ENCODE assay signal across 15 mouse cellular contexts in the genomic region with DNA sequence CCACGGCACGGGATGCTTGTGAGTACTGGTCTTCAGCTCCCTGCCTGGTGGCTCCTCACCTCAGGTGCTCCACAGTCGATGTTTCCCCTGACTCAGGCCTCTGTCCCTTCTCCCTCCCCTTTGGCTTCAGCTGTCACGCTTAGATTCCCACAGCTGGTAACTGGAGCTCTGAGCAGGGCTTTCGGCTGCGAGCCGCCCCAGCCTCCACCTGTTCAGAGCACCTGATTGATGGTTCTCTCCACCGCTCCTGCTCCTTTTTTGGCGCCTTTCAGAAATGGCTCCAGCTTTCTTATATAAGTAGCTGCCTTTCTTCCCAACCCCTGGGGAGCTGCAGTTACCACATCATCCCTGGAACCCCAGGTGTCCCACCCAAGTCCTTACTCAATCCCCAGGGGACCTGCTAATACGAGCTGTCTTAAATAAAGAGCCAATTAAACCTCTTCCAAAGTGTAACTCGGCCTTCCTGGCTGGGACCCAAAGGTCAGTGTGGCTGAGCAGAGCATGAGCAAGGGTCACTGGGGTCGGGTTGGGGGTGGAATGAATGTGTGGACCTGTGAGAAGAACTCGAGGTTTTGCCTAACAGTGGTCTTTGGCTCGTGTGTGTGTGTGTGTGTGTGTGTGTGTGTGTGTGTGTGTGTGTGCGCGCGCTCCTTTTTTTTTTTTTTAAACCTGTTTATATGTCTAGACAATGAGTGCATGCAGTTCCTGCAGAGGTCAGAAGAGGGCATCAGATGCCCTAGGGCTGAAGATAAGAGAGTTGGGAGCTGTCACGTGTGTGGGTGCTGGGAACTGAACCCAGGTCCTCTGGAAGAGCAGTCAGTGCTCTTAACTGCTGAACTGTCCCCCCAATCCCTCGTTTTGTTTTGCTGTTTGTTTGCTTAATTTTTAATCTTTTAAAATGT. TPM values are rescaled to one million over a fixed set of nuclear protein-coding genes. Genes with fewer than 3 reads are reported as not detected.
DNase-seq lines count a peak whose midpoint lies in the region; ATAC-seq lines count a peak whose summit lies in the region.
"Had no signal": no experiment of that assay in that cellular context is flagged by ENCODE, and none has a peak within 500 bp of the region (broad histone marks: within the 10 kb centered on the region; RNA-seq: fewer than 3 reads in every experiment).

No protein-coding gene starts in this region.

- intact Hi-C loops in left cerebral cortex, postnatal 4 days (cut with DNase I), result no loop called here

- no peaks in the 10 kb centered on the region for H3K9me3 ChIP-seq in lung, embryonic 16.5 days (ENCODE audit: control insufficient read depth, low read length)
- H3K9me3 ChIP-seq in embryonic facial prominence, embryonic 15.5 days (replicated peaks), result no peaks in the 10 kb centered on the region
- H3K9me3 ChIP-seq in kidney, embryonic 15.5 days (replicated peaks), result no peaks in the 10 kb centered on the region
- no peaks in the 10 kb centered on the region for H3K9me3 ChIP-seq in forebrain, embryonic 14.5 days (replicated peaks; ENCODE audit: control insufficient read depth, low read length)

- no peaks in the 10 kb centered on the region for H3K27me3 ChIP-seq in lung, embryonic 16.5 days (ENCODE audit: control insufficient read depth, insufficient read depth, low read depth, low read length)
- no peaks in the 10 kb centered on the region for H3K27me3 ChIP-seq in embryonic facial prominence, embryonic 15.5 days
- H3K27me3 ChIP-seq in kidney, embryonic 15.5 days, result no peaks in the 10 kb centered on the region
- H3K27me3 ChIP-seq in forebrain, embryonic 14.5 days (replicated peaks; ENCODE audit: control insufficient read depth, insufficient read depth, low read length), result no peaks in the 10 kb centered on the region
- H3K27me3 ChIP-seq: CH12.LX had no signal

- H3K4me1 ChIP-seq in lung, embryonic 16.5 days (replicated peaks; ENCODE audit: control insufficient read depth, insufficient read depth, low read length), result no peaks in the 10 kb centered on the region
- H3K4me1 ChIP-seq in embryonic facial prominence, embryonic 15.5 days, result no peaks in the 10 kb centered on the region
- peaks cover 8% of the 10 kb centered on the region; the same call in 1 of the 2 replicates for H3K4me1 ChIP-seq in kidney, embryonic 15.5 days
- H3K4me1 ChIP-seq in forebrain, embryonic 14.5 days (ENCODE audit: control insufficient read depth, insufficient read depth, low read length), result no peaks in the 10 kb centered on the region
- H3K4me1 ChIP-seq: hindbrain, embryonic 10.5 days had no signal

- no peaks in the 10 kb centered on the region for H3K36me3 ChIP-seq in lung, embryonic 16.5 days (ENCODE audit: control insufficient read depth, insufficient read depth, low read length)
- H3K36me3 ChIP-seq in embryonic facial prominence, embryonic 15.5 days, result no peaks in the 10 kb centered on the region
- H3K36me3 ChIP-seq in kidney, embryonic 15.5 days, result peaks cover 2% of the 10 kb centered on the region
- no peaks in the 10 kb centered on the region; the same call in 1 of the 2 replicates for H3K36me3 ChIP-seq in forebrain, embryonic 14.5 days (ENCODE audit: control insufficient read depth, insufficient read depth, low read length)
- H3K36me3 ChIP-seq: hindbrain, embryonic 10.5 days had no signal

- no peak for DNase-seq in lung, adult 18-20 months
- DNase-seq in mesoderm, embryonic 11.5 days (ENCODE audit: low read depth, low spot score), result peak; percentile 49
- no peak for DNase-seq in forebrain, embryonic 14.5 days (ENCODE audit: low spot score)
- no peak for DNase-seq in left cerebral cortex, postnatal 4 days
- DNase-seq in cerebellum, postnatal 14 days, result no peak
- DNase-seq: right cerebral cortex, postnatal 25 days; thymus, postnatal 36 days had no signal

- 39% methylated on average over 16 of the region's 19 CpGs for WGBS in lung, embryonic 16.5 days
- 61% methylated on average over 19 of the region's 19 CpGs for WGBS in embryonic facial prominence, embryonic 15.5 days
- 43% methylated on average over 19 of the region's 19 CpGs for WGBS in kidney, embryonic 15.5 days
- 62% methylated on average over 16 of the region's 19 CpGs for WGBS in forebrain, embryonic 14.5 days

- no peak overlapping the region for H3K4me2 ChIP-seq in lung, embryonic 16.5 days (ENCODE audit: low read depth, low read length)
- H3K4me2 ChIP-seq in embryonic facial prominence, embryonic 15.5 days (replicated peaks), result no peak overlapping the region
- H3K4me2 ChIP-seq in kidney, embryonic 15.5 days, result peak overlapping the region; percentile 20; the same call in 1 of the 2 replicates
- H3K4me2 ChIP-seq in forebrain, embryonic 14.5 days (ENCODE audit: low read length), result no peak overlapping the region

- H3K9ac ChIP-seq in lung, embryonic 16.5 days (ENCODE audit: low read length), result no peak overlapping the region
- no peak overlapping the region for H3K9ac ChIP-seq in embryonic facial prominence, embryonic 15.5 days
- no peak overlapping the region for H3K9ac ChIP-seq in kidney, embryonic 15.5 days
- H3K9ac ChIP-seq in forebrain, embryonic 14.5 days (ENCODE audit: low read length), result no peak overlapping the region

- H3K27ac ChIP-seq in lung, embryonic 16.5 days (ENCODE audit: low read length), result no peak overlapping the region
- H3K27ac ChIP-seq in embryonic facial prominence, embryonic 15.5 days (replicated peaks), result no peak overlapping the region
- peak overlapping the region; percentile 75 for H3K27ac ChIP-seq in kidney, embryonic 15.5 days
- no peak overlapping the region for H3K27ac ChIP-seq in forebrain, embryonic 14.5 days (ENCODE audit: low read depth, low read length)
- H3K27ac ChIP-seq: hindbrain, embryonic 10.5 days; left cerebral cortex, adult 2 months; macrophage had no signal

- no peak overlapping the region for H3K4me3 ChIP-seq in lung, embryonic 16.5 days (ENCODE audit: low read length)
- no peak overlapping the region for H3K4me3 ChIP-seq in embryonic facial prominence, embryonic 15.5 days (replicated peaks)
- H3K4me3 ChIP-seq in kidney, embryonic 15.5 days (replicated peaks), result no peak overlapping the region; the same call in 1 of the 2 replicates
- no peak overlapping the region for H3K4me3 ChIP-seq in forebrain, embryonic 14.5 days (ENCODE audit: low read depth, low read length)
- H3K4me3 ChIP-seq: hindbrain, embryonic 10.5 days; left cerebral cortex, adult 2 months had no signal

- peak; percentile 5; the same call in 1 of the 2 replicates for ATAC-seq in lung, embryonic 16.5 days (ENCODE audit: low read depth)
- peak; percentile 63 for ATAC-seq in embryonic facial prominence, embryonic 15.5 days (ENCODE audit: insufficient number of reproducible peaks, low FRiP score, low TSS enrichment, low read depth)
- ATAC-seq in kidney, embryonic 15.5 days (replicated peaks; ENCODE audit: low FRiP score), result peak; percentile 94
- ATAC-seq in forebrain, embryonic 14.5 days, result no peak
- ATAC-seq: forebrain, embryonic 16.5 days had no signal

RNA-seq across cellular contexts. Expression of gene Dyrk1b, which starts 24.2 kb away (rescaled TPM):
- 12.3 TPM in 2 replicates for polyA plus RNA-seq in lung, embryonic 16.5 days (2015; fragmentation: Nextera tagmentation; extraction: Ambion mirVana)
- 14.9 and 15.2 TPM in 2 replicates for polyA plus RNA-seq in embryonic facial prominence, embryonic 15.5 days (2015; fragmentation: Nextera tagmentation; extraction: Ambion mirVana)
- polyA plus RNA-seq in kidney, embryonic 15.5 days (2015; fragmentation: Nextera tagmentation; extraction: Ambion mirVana), result 14.3 and 15.7 TPM in 2 replicates
- 9.9 and 13.7 TPM in 2 replicates for polyA plus RNA-seq in forebrain, embryonic 14.5 days (2014; fragmentation: Nextera tagmentation; extraction: Ambion mirVana)
- total RNA-seq in left cerebral cortex, postnatal 4 days (2021), result 10 to 100 TPM; 27.9 TPM

RNA-seq across cellular contexts. Expression of gene Fbl, which starts 33.9 kb away (rescaled TPM):
- 69.3 and 84.5 TPM in 2 replicates for polyA plus RNA-seq in lung, embryonic 16.5 days (2015; fragmentation: Nextera tagmentation; extraction: Ambion mirVana)
- 114 and 116 TPM in 2 replicates for polyA plus RNA-seq in embryonic facial prominence, embryonic 15.5 days (2015; fragmentation: Nextera tagmentation; extraction: Ambion mirVana)
- 147 and 154 TPM in 2 replicates for polyA plus RNA-seq in kidney, embryonic 15.5 days (2015; fragmentation: Nextera tagmentation; extraction: Ambion mirVana)
- 36.0 and 38.3 TPM in 2 replicates for polyA plus RNA-seq in forebrain, embryonic 14.5 days (2014; fragmentation: Nextera tagmentation; extraction: Ambion mirVana)
- 100 to 1,000 TPM; 113 to 121 TPM for total RNA-seq in left cerebral cortex, postnatal 4 days (2021)
